Mouse (Mus musculus): ENCODE data around the gene Uhrf1.

DNA sequence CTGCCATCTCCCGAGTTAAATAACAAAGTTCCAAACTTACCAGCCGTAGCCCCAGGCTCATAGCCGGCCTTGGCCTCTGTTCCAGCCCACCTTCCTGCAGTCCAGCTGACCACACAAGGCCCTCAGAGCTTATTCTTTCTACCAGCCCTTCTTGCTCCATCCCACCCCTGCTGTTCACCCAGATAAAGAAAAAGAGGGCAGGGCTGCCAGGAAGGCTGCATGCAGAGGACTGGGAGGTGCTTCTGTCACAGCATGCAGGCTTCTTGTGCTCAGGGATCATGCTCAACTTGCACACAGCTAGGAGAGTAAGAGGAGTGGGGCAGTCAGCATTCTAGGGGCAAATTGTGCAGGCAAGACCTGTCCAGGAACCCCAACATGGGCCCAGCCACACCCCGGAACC is 45.0 kb downstream of the Uhrf1 start:
- TF ChIP-seq EP300 (IDR thresholded peaks at IDR 0.05), result no peak
- TF ChIP-seq CTCF (IDR thresholded peaks at IDR 0.05), result no peak

Measured in lung, postnatal 0 days (tissue).